Mouse (Mus musculus): ENCODE data around the gene Mindy4.

Gene Mindy4

GRCm38 (mm10) chr6:55256500-55257191 lies 53.5 kb downstream of the Mindy4 start:
- DNase-seq (ENCODE audit: low spot score), result peak; percentile 26

- DNase-seq (ENCODE audit: low spot score), result no peak
These were observed 54.1 kb downstream of the Mindy4 start for GRCm38 (mm10) chr6:55257246-55257645.

- DNase-seq (ENCODE audit: low spot score), result no peak
These were observed 55.5 kb downstream of the Mindy4 start for GRCm38 (mm10) chr6:55258428-55259325.

- DNase-seq (ENCODE audit: low spot score), result no peak
These were observed 59.0 kb downstream of the Mindy4 start for GRCm38 (mm10) chr6:55262161-55262560.

GRCm38 (mm10) chr6:55263490-55264046 lies 60.4 kb downstream of the Mindy4 start:
- no peak for DNase-seq (ENCODE audit: low spot score)

- DNase-seq (ENCODE audit: low spot score), result no peak
These were observed 61.7 kb downstream of the Mindy4 start for GRCm38 (mm10) chr6:55264741-55265366.

GRCm38 (mm10) chr6:55272952-55273351 lies 69.8 kb downstream of the Mindy4 start:
- no peak for DNase-seq (ENCODE audit: low spot score)

- DNase-seq (ENCODE audit: low spot score), result no peak
These were observed 70.3 kb downstream of the Mindy4 start for GRCm38 (mm10) chr6:55273463-55273862.

GRCm38 (mm10) chr6:55275000-55275399 lies 71.8 kb downstream of the Mindy4 start:
- DNase-seq (ENCODE audit: low spot score), result no peak

GRCm38 (mm10) chr6:55275786-55276185 lies 72.6 kb downstream of the Mindy4 start:
- DNase-seq (ENCODE audit: low spot score), result no peak

GRCm38 (mm10) chr6:55276692-55277282 lies 73.6 kb downstream of the Mindy4 start:
- DNase-seq (ENCODE audit: low spot score), result no peak

- no peak for DNase-seq (ENCODE audit: low spot score)
These were observed 74.9 kb downstream of the Mindy4 start for GRCm38 (mm10) chr6:55278086-55278485.

- no peak for DNase-seq (ENCODE audit: low spot score)
These were observed 75.3 kb downstream of the Mindy4 start for GRCm38 (mm10) chr6:55278520-55278919.

- DNase-seq (ENCODE audit: low spot score), result no peak
These were observed 77.8 kb downstream of the Mindy4 start for GRCm38 (mm10) chr6:55280979-55281378.

GRCm38 (mm10) chr6:55281687-55282086 lies 78.5 kb downstream of the Mindy4 start:
- no peak for DNase-seq (ENCODE audit: low spot score)

- DNase-seq (ENCODE audit: low spot score), result no peak
These were observed 79.2 kb downstream of the Mindy4 start for GRCm38 (mm10) chr6:55282348-55282747.

- no peak for DNase-seq (ENCODE audit: low spot score)
These were observed 82.0 kb downstream of the Mindy4 start for GRCm38 (mm10) chr6:55285218-55285617.

GRCm38 (mm10) chr6:55288007-55288602 lies 84.9 kb downstream of the Mindy4 start:
- DNase-seq (ENCODE audit: low spot score), result no peak

- DNase-seq (ENCODE audit: low spot score), result no peak
These were observed 91.5 kb downstream of the Mindy4 start for GRCm38 (mm10) chr6:55294549-55295131.

- DNase-seq (ENCODE audit: low spot score), result no peak
These were observed 92.1 kb downstream of the Mindy4 start for GRCm38 (mm10) chr6:55295325-55295724.

GRCm38 (mm10) chr6:55299482-55299881 lies 96.3 kb downstream of the Mindy4 start:
- DNase-seq (ENCODE audit: low spot score), result no peak
